ENCODE assay signal across 9 mouse cellular contexts in the genomic region with DNA sequence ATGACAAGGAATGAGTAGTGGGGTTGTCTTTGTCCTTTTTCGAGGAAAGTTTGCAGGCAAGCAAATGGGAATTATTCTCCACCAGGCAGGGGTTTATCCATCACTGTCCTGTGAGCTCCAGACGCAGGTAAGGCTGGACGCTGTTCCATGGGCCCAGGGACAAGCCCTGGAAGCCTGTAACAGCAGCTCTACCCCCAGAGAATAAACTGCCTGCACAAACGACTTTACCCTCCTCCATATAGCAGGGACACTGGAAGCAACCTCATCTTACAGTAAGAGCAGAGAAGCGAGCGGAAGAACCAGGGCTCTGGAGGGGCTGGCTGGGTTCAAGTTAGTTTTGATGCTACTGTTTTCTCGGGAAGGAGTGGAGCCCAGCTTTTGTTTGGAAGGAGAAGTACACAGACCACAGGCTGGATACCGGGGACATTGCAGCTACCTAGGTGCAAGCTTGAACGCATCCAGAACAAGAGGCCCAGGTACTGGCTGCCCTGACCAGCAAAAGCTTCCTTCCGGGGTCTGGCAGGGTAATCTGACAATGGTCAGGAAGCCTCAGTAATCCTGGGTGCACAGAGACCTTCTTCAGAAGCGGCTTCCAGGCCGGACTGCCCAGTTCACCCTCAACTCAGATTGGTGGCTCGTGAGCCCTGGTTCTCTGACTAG. TPM values are rescaled to one million over a fixed set of nuclear protein-coding genes. Genes with fewer than 3 reads are reported as not detected.
A peak's percentile ranks its signal among the peaks of the same experiment; 100 is the strongest.
DNase-seq lines count a peak whose midpoint lies in the region; ATAC-seq and TF ChIP-seq lines count a peak whose summit lies in the region.
"Had no signal": no experiment of that assay in that cellular context is flagged by ENCODE, and none has a peak within 500 bp of the region (broad histone marks: within the 10 kb centered on the region; RNA-seq: fewer than 3 reads in every experiment).

No protein-coding gene starts in this region.

- H3K27ac ChIP-seq in lung, embryonic 14.5 days (ENCODE audit: low read depth), result no peak overlapping the region
- no peak overlapping the region for H3K27ac ChIP-seq in limb, embryonic 10.5 days
- H3K27ac ChIP-seq in neural tube, embryonic 14.5 days (ENCODE audit: low read depth, low read length), result peak overlapping the region; percentile 88

- TF ChIP-seq POLR2A in lung, adult 2 months (IDR thresholded peaks at IDR 0.05; ENCODE audit: borderline replicate concordance, extremely low read depth, low read depth, low read length), result no peak

- no peaks in the 10 kb centered on the region for H3K36me3 ChIP-seq in lung, embryonic 14.5 days (ENCODE audit: insufficient read depth)
- H3K36me3 ChIP-seq in limb, embryonic 10.5 days, result no peaks in the 10 kb centered on the region
- no peaks in the 10 kb centered on the region for H3K36me3 ChIP-seq in neural tube, embryonic 14.5 days (ENCODE audit: control insufficient read depth, insufficient read depth, low read length)

- TF ChIP-seq CTCF in lung, embryonic 14.5 days (IDR thresholded peaks at IDR 0.05; ENCODE audit: low read depth), result no peak
- TF ChIP-seq CTCF in lung, adult 2 months (IDR thresholded peaks at IDR 0.05; ENCODE audit: insufficient read depth, low read length), result no peak

- peak; percentile 21 for DNase-seq in embryo, embryonic 10.5 days (ENCODE audit: low spot score)
- no peak for DNase-seq in embryo, embryonic 11 days
- no peak for DNase-seq in lung, embryonic 14.5 days
- DNase-seq in lung, adult 2 months, result no peak
- DNase-seq in limb, embryonic 10.5 days (ENCODE audit: low spot score), result peak; percentile 48
- no peak for DNase-seq in urinary bladder, postnatal 36 days (ENCODE audit: low spot score in 2 of 2)
- DNase-seq in testis, postnatal 10 days (ENCODE audit: low spot score), result no peak

- H3K9ac ChIP-seq in lung, embryonic 14.5 days, result no peak overlapping the region
- H3K9ac ChIP-seq in neural tube, embryonic 14.5 days (replicated peaks; ENCODE audit: low read depth, low read length), result peak overlapping the region; percentile 68; the same call in 1 of the 2 replicates

- H3K4me2 ChIP-seq in lung, embryonic 14.5 days, result peak overlapping the region; percentile 95
- peak overlapping the region; percentile 94 for H3K4me2 ChIP-seq in neural tube, embryonic 14.5 days (ENCODE audit: low read depth, low read length)

- no peaks in the 10 kb centered on the region for H3K9me3 ChIP-seq in lung, embryonic 14.5 days (ENCODE audit: low read depth, low read length)
- no peaks in the 10 kb centered on the region for H3K9me3 ChIP-seq in limb, embryonic 10.5 days (replicated peaks)
- H3K9me3 ChIP-seq in neural tube, embryonic 14.5 days (ENCODE audit: control insufficient read depth, low read length), result no peaks in the 10 kb centered on the region

- 6% methylated on average over 13 of the region's 13 CpGs for WGBS in lung, embryonic 14.5 days
- 14% methylated on average over 13 of the region's 13 CpGs for WGBS in lung, adult 2 months
- 3% methylated on average over 13 of the region's 13 CpGs for WGBS in limb, embryonic 10.5 days
- 3% methylated on average over 13 of the region's 13 CpGs for WGBS in neural tube, embryonic 14.5 days

- no peaks in the 10 kb centered on the region for H3K4me1 ChIP-seq in lung, embryonic 14.5 days (ENCODE audit: insufficient read depth)
- H3K4me1 ChIP-seq in lung, adult 2 months (ENCODE audit: control insufficient read depth, insufficient read depth, low read length), result 0 out of 2 replicates have a peak, but pooled peaks cover 2% of the 10 kb centered on the region
- peaks cover 37% of the 10 kb centered on the region for H3K4me1 ChIP-seq in limb, embryonic 10.5 days
- H3K4me1 ChIP-seq in neural tube, embryonic 14.5 days (ENCODE audit: control insufficient read depth, insufficient read depth, low read length), result peaks cover 42% of the 10 kb centered on the region

- peaks cover 54% of the 10 kb centered on the region for H3K27me3 ChIP-seq in lung, embryonic 14.5 days (ENCODE audit: insufficient read depth, low read length)
- peaks cover 99% of the 10 kb centered on the region for H3K27me3 ChIP-seq in limb, embryonic 10.5 days (ENCODE audit: low read depth, poor library complexity, severe bottlenecking)
- no peaks in the 10 kb centered on the region for H3K27me3 ChIP-seq in neural tube, embryonic 14.5 days (ENCODE audit: control insufficient read depth, insufficient read depth, low read length)

- H3K4me3 ChIP-seq in lung, embryonic 14.5 days (ENCODE audit: low read depth, low read length), result no peak overlapping the region
- H3K4me3 ChIP-seq in lung, adult 2 months (replicated peaks; ENCODE audit: extremely low read depth, low read depth, low read length), result no peak overlapping the region
- H3K4me3 ChIP-seq in limb, embryonic 10.5 days, result peak overlapping the region; percentile 59; the same call in 1 of the 2 replicates
- no peak overlapping the region for H3K4me3 ChIP-seq in neural tube, embryonic 14.5 days (ENCODE audit: low read depth, low read length)
- H3K4me3 ChIP-seq: myocyte had no signal

- ATAC-seq in lung, embryonic 14.5 days (ENCODE audit: insufficient read depth), result no peak
- ATAC-seq in neural tube, embryonic 14.5 days (ENCODE audit: low read depth), result peak; percentile 0; the same call in 1 of the 2 replicates

RNA-seq across cellular contexts. Expression of gene Scrt2, which starts 31.6 kb away (rescaled TPM):
- not detected in 2 replicates for polyA plus RNA-seq in lung, embryonic 14.5 days (2014; fragmentation: Nextera tagmentation; extraction: Ambion mirVana)
- not detected in 2 replicates for polyA plus RNA-seq in lung, adult 2 months (2012; rRNA removed)
- polyA plus RNA-seq in limb, embryonic 10.5 days (2016; fragmentation: Nextera tagmentation; extraction: Ambion mirVana), result not detected in 2 replicates
- polyA plus RNA-seq in neural tube, embryonic 14.5 days (2014; fragmentation: Nextera tagmentation; extraction: Ambion mirVana), result 15.7 and 17.9 TPM in 2 replicates
- polyA plus RNA-seq: myocyte had no signal

RNA-seq across cellular contexts. Expression of gene Slc52a3, which starts 53.4 kb away (rescaled TPM):
- 0.72 and 1.5 TPM in 2 replicates for polyA plus RNA-seq in lung, embryonic 14.5 days (2014; fragmentation: Nextera tagmentation; extraction: Ambion mirVana)
- 34.5 and 40.5 TPM in 2 replicates for polyA plus RNA-seq in lung, adult 2 months (2012; rRNA removed)
- polyA plus RNA-seq in limb, embryonic 10.5 days (2016; fragmentation: Nextera tagmentation; extraction: Ambion mirVana), result 0.77 and 1.3 TPM in 2 replicates
- 0.60 and 1.2 TPM in 2 replicates for polyA plus RNA-seq in neural tube, embryonic 14.5 days (2014; fragmentation: Nextera tagmentation; extraction: Ambion mirVana)

RNA-seq across cellular contexts. Expression of gene Srxn1, which starts 55.6 kb away (rescaled TPM):
- polyA plus RNA-seq in lung, embryonic 14.5 days (2014; fragmentation: Nextera tagmentation; extraction: Ambion mirVana), result 5.6 and 6.6 TPM in 2 replicates
- polyA plus RNA-seq in lung, adult 2 months (2012; rRNA removed), result 47.3 and 54.8 TPM in 2 replicates
- 8.0 and 9.6 TPM in 2 replicates for polyA plus RNA-seq in limb, embryonic 10.5 days (2016; fragmentation: Nextera tagmentation; extraction: Ambion mirVana)
- 22.5 and 23.4 TPM in 2 replicates for polyA plus RNA-seq in neural tube, embryonic 14.5 days (2014; fragmentation: Nextera tagmentation; extraction: Ambion mirVana)

Comparison
In these comparisons a context has a peak if more than half of its experiments do, and no peak if none do; other contexts are left out.
1. DNase-seq: peak in embryo, embryonic 10.5 days (single experiment) and limb, embryonic 10.5 days (single experiment); none in embryo, embryonic 11 days (single experiment), lung, embryonic 14.5 days (single experiment), lung, adult 2 months (single experiment), urinary bladder, postnatal 36 days (0 of 2) and testis, postnatal 10 days (single experiment).
2. RNA of gene Slc52a3, which starts 53.4 kb away (polyA plus RNA-seq): 34.5 to 40.5 TPM in lung, adult 2 months; 0.72 to 1.5 TPM in lung, embryonic 14.5 days, 0.77 to 1.3 TPM in limb, embryonic 10.5 days and 0.60 to 1.2 TPM in neural tube, embryonic 14.5 days; every median in the first group is over 10 times any median in the second.
3. RNA of gene Scrt2, which starts 31.6 kb away (polyA plus RNA-seq): 15.7 to 17.9 TPM in neural tube, embryonic 14.5 days; not detected in lung, embryonic 14.5 days, not detected in lung, adult 2 months and not detected in limb, embryonic 10.5 days; every median in the first group is over 10 times any median in the second.